Mouse (Mus musculus): ENCODE data around the gene Tmem215. TPM values are rescaled to one million over a fixed set of nuclear protein-coding genes. Genes with fewer than 3 reads are reported as not detected.

Gene Tmem215
- polyA plus RNA-seq, 1 experiment from 2014 or later: 0.22 TPM

DNA sequence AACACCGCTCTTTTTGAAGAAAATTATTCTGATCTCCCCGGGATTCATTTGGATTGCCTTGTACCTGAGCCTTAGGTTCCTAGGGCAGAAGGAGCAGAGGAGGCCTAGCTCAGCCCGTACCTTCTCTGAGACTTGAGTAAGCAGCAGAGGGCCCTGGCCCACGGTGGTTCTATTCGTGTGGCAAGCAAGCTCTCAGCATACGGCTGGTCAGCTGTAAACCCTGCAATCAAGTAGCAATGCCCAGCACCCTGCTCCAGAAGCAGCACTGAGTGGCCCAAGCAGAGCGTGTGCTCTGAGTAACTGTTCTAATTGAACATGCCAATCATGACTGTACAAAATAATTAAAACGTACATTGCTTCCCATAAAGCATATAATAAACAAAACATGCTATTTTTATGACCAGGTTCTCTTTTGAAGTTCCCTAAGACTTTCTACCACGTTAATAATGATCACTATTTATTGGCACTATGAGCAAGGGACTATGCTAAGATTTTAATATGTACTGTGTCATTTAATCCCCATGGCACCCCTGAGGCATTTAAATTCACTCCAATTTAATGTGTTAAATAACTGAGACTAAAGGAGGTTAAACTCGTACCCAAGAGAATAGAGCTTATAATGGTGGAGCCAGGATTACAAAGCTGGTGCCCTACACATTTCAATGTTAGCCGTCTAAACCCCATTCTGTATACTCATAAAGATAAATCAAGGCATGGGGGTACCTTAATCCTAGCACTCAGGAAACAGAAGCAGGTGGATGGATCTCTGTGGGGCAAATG is 28.0 kb downstream of the Tmem215 start:
- Histone ChIP-seq H3K9me3 (no peaks in the 10 kb centered on the region), H3K27me3 (no peaks in the 10 kb centered on the region), H3K4me3 (no peak overlapping the region), H3K9ac (no peak overlapping the region), H3K36me3 (no peaks in the 10 kb centered on the region), H3K4me2 (replicated peaks) (no peak overlapping the region), H3K27ac (no peak overlapping the region), H3K4me1 (no peaks in the 10 kb centered on the region)
- WGBS: 84% methylated on average over 11 of the region's 11 CpGs
- ATAC-seq (ENCODE audit: insufficient number of reproducible peaks, insufficient read depth, low FRiP score, low TSS enrichment): no peak

DNA sequence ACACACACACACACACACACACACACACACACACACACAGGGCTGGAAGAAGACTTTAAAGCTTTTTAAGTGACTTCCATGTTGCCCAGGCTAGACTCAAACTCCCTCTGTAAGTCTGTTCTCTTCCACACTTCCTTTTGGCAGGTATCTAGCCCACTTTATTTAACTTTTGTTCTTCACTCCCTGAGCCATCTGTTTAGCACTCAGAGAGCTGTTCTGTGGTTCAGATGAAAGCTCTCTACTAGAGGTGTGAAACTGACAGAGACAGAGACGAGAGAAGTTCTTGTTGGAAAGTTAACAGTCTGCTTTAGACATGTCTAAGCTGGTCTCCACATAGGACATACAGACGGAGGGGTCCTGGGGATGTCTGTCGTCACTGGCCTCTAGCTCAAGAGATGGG is 30.5 kb downstream of the Tmem215 start:
- ATAC-seq (ENCODE audit: insufficient number of reproducible peaks, insufficient read depth, low FRiP score, low TSS enrichment): no peak

GRCm38 (mm10) chr4:40509534-40509933 is 37.6 kb downstream of the Tmem215 start:
- Histone ChIP-seq H3K27ac (no peak overlapping the region), H3K9me3 (no peaks in the 10 kb centered on the region), H3K9ac (no peak overlapping the region), H3K4me1 (no peaks in the 10 kb centered on the region), H3K4me2 (replicated peaks) (no peak overlapping the region), H3K4me3 (no peak overlapping the region), H3K36me3 (no peaks in the 10 kb centered on the region), H3K27me3 (no peaks in the 10 kb centered on the region)
- 88% methylated on average over 16 of the region's 16 CpGs for WGBS
- ATAC-seq (ENCODE audit: insufficient number of reproducible peaks, insufficient read depth, low FRiP score, low TSS enrichment): no peak

More for the DNA sequence above, 30.5 kb downstream of the Tmem215 start:
- 86% methylated on average over 3 of the region's 3 CpGs for WGBS
- Histone ChIP-seq H3K27me3 (no peaks in the 10 kb centered on the region), H3K27ac (no peak overlapping the region), H3K36me3 (no peaks in the 10 kb centered on the region), H3K4me1 (no peaks in the 10 kb centered on the region), H3K9ac (no peak overlapping the region), H3K9me3 (no peaks in the 10 kb centered on the region), H3K4me3 (no peak overlapping the region), H3K4me2 (replicated peaks) (no peak overlapping the region)

DNA sequence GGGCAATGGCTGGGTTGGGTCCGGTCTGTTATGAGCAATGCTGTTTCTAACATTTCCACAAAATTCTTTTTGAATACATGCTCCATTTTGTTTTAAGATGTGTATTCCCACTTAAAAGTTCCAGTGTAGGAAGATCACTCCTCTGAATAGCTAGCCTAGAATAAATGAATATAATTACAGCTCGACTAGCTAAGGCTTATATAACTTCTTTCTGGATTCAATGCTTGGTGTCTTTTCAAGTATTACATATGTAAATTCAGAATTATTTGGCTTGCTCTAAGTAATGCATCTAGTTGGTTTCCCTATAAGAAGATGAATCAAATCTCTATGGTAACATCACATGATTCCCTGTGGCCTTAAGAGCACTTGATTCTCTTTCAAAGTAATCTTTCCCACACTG is 41.3 kb downstream of the Tmem215 start:
- Histone ChIP-seq H3K4me3 (no peak overlapping the region), H3K9ac (no peak overlapping the region), H3K27ac (no peak overlapping the region), H3K4me1 (no peaks in the 10 kb centered on the region), H3K27me3 (no peaks in the 10 kb centered on the region), H3K36me3 (no peaks in the 10 kb centered on the region), H3K9me3 (no peaks in the 10 kb centered on the region), H3K4me2 (replicated peaks) (no peak overlapping the region)
- WGBS: 88% methylated on average over 2 of the region's 2 CpGs
- ATAC-seq (ENCODE audit: insufficient number of reproducible peaks, insufficient read depth, low FRiP score, low TSS enrichment): no peak

DNA sequence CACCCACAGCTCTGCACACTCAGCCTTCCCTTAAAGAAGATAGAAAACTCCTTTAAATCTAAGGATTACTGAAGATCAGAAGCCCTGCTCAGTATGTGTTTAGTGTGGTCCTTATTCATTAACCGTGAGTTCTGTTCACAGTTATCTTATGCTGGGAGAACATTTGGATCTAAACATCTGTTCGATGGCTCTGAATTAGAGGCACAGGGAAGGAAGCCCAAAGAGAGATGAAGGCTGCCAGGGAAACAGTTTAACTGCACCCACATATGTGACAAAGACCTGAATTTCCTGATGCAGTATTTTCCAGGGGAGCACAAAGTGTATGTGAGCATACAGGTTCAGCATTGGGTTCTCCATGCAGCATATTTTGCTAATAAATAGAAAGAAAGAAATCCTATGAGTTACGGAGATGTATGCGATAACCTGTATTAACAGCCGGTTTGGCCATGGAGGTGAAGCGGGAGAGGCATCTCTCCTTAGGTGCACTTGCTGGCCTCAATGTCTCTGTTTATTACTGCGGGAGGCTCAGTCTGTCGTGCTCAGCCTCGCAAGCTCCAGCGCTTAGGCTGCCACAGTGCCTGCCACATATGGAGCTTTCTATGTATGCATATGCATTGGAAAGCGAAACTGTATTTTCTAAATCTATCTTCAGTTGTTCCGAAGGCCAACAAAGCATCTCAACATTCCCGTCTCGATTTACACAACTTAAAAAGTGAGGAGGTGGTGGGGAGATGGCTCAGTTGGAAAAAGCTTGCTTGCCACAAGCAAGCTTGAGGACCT is 46.8 kb downstream of the Tmem215 start:
- Histone ChIP-seq H3K27ac (no peak overlapping the region), H3K36me3 (no peaks in the 10 kb centered on the region), H3K4me1 (no peaks in the 10 kb centered on the region), H3K9me3 (peaks cover 7% of the 10 kb centered on the region; the same call in 1 of the 2 replicates), H3K9ac (no peak overlapping the region), H3K27me3 (no peaks in the 10 kb centered on the region), H3K4me2 (replicated peaks) (no peak overlapping the region), H3K4me3 (no peak overlapping the region)
- 91% methylated on average over 14 of the region's 14 CpGs for WGBS
- ATAC-seq (ENCODE audit: insufficient number of reproducible peaks, insufficient read depth, low FRiP score, low TSS enrichment): no peak

Other genes starting within 250 kb of the Tmem215 start
- 8.3 and 8.5 TPM in 2 replicates for gene Ddx58, start 232.4 kb upstream of the Tmem215 start, polyA plus RNA-seq (2016; fragmentation: Nextera tagmentation; extraction: Ambion mirVana)
- gene Smim27, start 202.6 kb upstream of the Tmem215 start, polyA plus RNA-seq (2016; fragmentation: Nextera tagmentation; extraction: Ambion mirVana): 30.0 and 34.6 TPM in 2 replicates
- 50.7 and 57.7 TPM in 2 replicates for gene Topors, start 202.3 kb upstream of the Tmem215 start, polyA plus RNA-seq (2016; fragmentation: Nextera tagmentation; extraction: Ambion mirVana)
- 280 and 302 TPM in 2 replicates for gene Ndufb6, start 192.8 kb upstream of the Tmem215 start, polyA plus RNA-seq (2016; fragmentation: Nextera tagmentation; extraction: Ambion mirVana)
- 38.7 and 40.1 TPM in 2 replicates for gene Aptx, start 231.0 kb downstream of the Tmem215 start, polyA plus RNA-seq (2016; fragmentation: Nextera tagmentation; extraction: Ambion mirVana)
- gene Dnaja1, start 250.0 kb downstream of the Tmem215 start, polyA plus RNA-seq (2016; fragmentation: Nextera tagmentation; extraction: Ambion mirVana): 476 and 518 TPM in 2 replicates